Mouse (Mus musculus) telencephalon, adult 2 months (tissue): ENCODE measurements at regions not wholly inside any gene's neighbourhood (a gene's known extent, or its start where the extent isn't known, plus 50 kb on each side); places are given as distances from the start of the nearest gene placed in this dataset.

Experiments
- DNase-seq: peaks from one replicate; pipeline ENCODE4 v3.0.0-alpha.2; 2011; ENCODE audit warnings: low read depth, low spot score

GRCm38 (mm10) chr9:62220451-62220850, 61.6 kb downstream of the Spesp1 start:
- no peak for DNase-seq

- no peak for DNase-seq
These were observed 66.7 kb downstream of the Spesp1 start for GRCm38 (mm10) chr9:62215151-62215859.

GRCm38 (mm10) chr9:62214546-62214945, 67.5 kb downstream of the Spesp1 start:
- no peak for DNase-seq

- DNase-seq = no peak
These were observed 69.4 kb downstream of the Spesp1 start for GRCm38 (mm10) chr9:62212615-62213014.

- no peak for DNase-seq
These were observed 71.2 kb downstream of the Spesp1 start for GRCm38 (mm10) chr9:62210815-62211214.

- no peak for DNase-seq
These were observed 73.6 kb downstream of the Spesp1 start for GRCm38 (mm10) chr9:62208436-62208835.

GRCm38 (mm10) chr9:62205264-62205663, 76.7 kb downstream of the Spesp1 start:
- no peak for DNase-seq

- DNase-seq = no peak
These were observed 78.5 kb downstream of the Spesp1 start for GRCm38 (mm10) chr9:62203556-62203955.

GRCm38 (mm10) chr9:62202331-62202730, 79.7 kb downstream of the Spesp1 start:
- no peak for DNase-seq

GRCm38 (mm10) chr9:62197486-62197885, 75.0 kb upstream of the Glce start:
- no peak for DNase-seq

GRCm38 (mm10) chr9:62192424-62192892, 70.0 kb upstream of the Glce start:
- no peak for DNase-seq

- no peak for DNase-seq
These were observed 68.0 kb upstream of the Glce start for GRCm38 (mm10) chr9:62190474-62190873.

GRCm38 (mm10) chr9:62188835-62189234, 66.4 kb upstream of the Glce start:
- no peak for DNase-seq

GRCm38 (mm10) chr9:62188379-62188778, 65.9 kb upstream of the Glce start:
- DNase-seq = no peak

- DNase-seq = no peak
These were observed 64.4 kb upstream of the Glce start for GRCm38 (mm10) chr9:62186886-62187285.

- DNase-seq = no peak
These were observed 63.2 kb upstream of the Glce start for GRCm38 (mm10) chr9:62185516-62186280.

- peak; percentile 61 for DNase-seq
These were observed 58.9 kb upstream of the Glce start for GRCm38 (mm10) chr9:62181182-62181830.

GRCm38 (mm10) chr9:62180456-62181181, 58.2 kb upstream of the Glce start:
- no peak for DNase-seq

- DNase-seq = no peak
These were observed 52.2 kb upstream of the Glce start for GRCm38 (mm10) chr9:62174651-62175050.
